Mouse (Mus musculus) left cerebral cortex, postnatal 14 days (tissue): ENCODE measurements around the gene Pnkp. TPM values are rescaled to one million over a fixed set of nuclear protein-coding genes. Genes with fewer than 3 reads are reported as not detected.

ENCODE experiments used
- DNase-seq, 2 experiments: peaks; one replicate each; pipeline ENCODE4 v3.0.0; 2021 to 2022; ENCODE audit warnings: low spot score in 2 of 2, mixed read lengths in 1 of 2
- intact Hi-C: fragments of 180-260 bp; cut with DNase I; formaldehyde crosslinking; loops from one replicate; pipeline ENCODE4 v1.15.1; 2025
- long read RNA-seq, 2 experiments: library from polyadenylated mRNA; stranded (forward); transcript quantifications; one replicate each; pipeline ENCODE4 v2.0.0; 2021
- total RNA-seq, 2 experiments: library from RNA; stranded (reverse); gene quantifications; 2 replicates each; pipeline ENCODE4 v1.2.3; 2021

The Pnkp gene
- total RNA-seq, result 10 to 100 TPM; 26.1 to 28.7 TPM
- long read RNA-seq, experiment 1, transcript Pnkp-201 (16 exons, 2,184 nt), result major isoform, 15 of 39 reads
- long read RNA-seq, experiment 1, partial matches to known transcripts, result 4 of 39 reads
- long read RNA-seq, experiment 1, other reads (novel, unspliced or antisense), result 17 of 39 reads
- long read RNA-seq, experiment 2, transcript Pnkp-201 (16 exons, 2,184 nt), result major isoform, 10 of 28 reads
- long read RNA-seq, experiment 2, partial matches to known transcripts, result 8 of 28 reads
- long read RNA-seq, experiment 2, other reads (novel, unspliced or antisense), result 7 of 28 reads

GRCm38 (mm10) chr7:44857042-44857552 lies at the start of gene Pnkp:
Pnkp (plus strand) TSS chr7:44857139.
- intact Hi-C loops, result no loop called here
- peak; percentile 93 to 97 for DNase-seq

- intact Hi-C loops, result no loop called here
These were observed 48.0 kb upstream of the Pnkp start for GRCm38 (mm10) chr7:44808927-44809326.

GRCm38 (mm10) chr7:44809466-44809865 lies 47.5 kb upstream of the Pnkp start:
- intact Hi-C loops, result no loop called here
- DNase-seq, result no peak

More at GRCm38 (mm10) chr7:44808927-44809326, 48.0 kb upstream of the Pnkp start:
- no peak for DNase-seq

- intact Hi-C loops, result loop anchor here (5.0 kb wide), 1 partner anchor 38 kb away; no protein-coding TSS in a partner anchor
- no peak for DNase-seq
These were observed 46.6 kb upstream of the Pnkp start for GRCm38 (mm10) chr7:44810365-44810764.

- DNase-seq, result no peak
- intact Hi-C loops, result loop anchor here (5.0 kb wide), 1 partner anchor 39 kb away; no protein-coding TSS in a partner anchor
These were observed 46.0 kb upstream of the Pnkp start for GRCm38 (mm10) chr7:44810819-44811557.

- intact Hi-C loops, result loop anchor here (5.0 kb wide), 1 partner anchor 40 kb away; no protein-coding TSS in a partner anchor
- no peak for DNase-seq
These were observed 44.2 kb upstream of the Pnkp start for GRCm38 (mm10) chr7:44812651-44813325.

GRCm38 (mm10) chr7:44813985-44814384 lies 43.0 kb upstream of the Pnkp start:
- no peak for DNase-seq
- intact Hi-C loops, result loop anchor here (5.0 kb wide), 1 partner anchor 42 kb away; no protein-coding TSS in a partner anchor

GRCm38 (mm10) chr7:44814423-44814822 lies 42.5 kb upstream of the Pnkp start:
- DNase-seq, result no peak
- intact Hi-C loops, result loop anchor here (5.0 kb wide), 1 partner anchor 42 kb away; no protein-coding TSS in a partner anchor

- no peak for DNase-seq
- intact Hi-C loops, result loop anchor here (5.0 kb wide), 2 partner anchors 43 to 68 kb away; partner anchors contain the start of gene Vrk3
These were observed 41.9 kb upstream of the Pnkp start for GRCm38 (mm10) chr7:44814952-44815553.

GRCm38 (mm10) chr7:44815721-44816469 lies 41.0 kb upstream of the Pnkp start, which contains the start of the genes Nup62 and Il4i1:
Nup62 (plus strand) TSS chr7:44816088.
Il4i1 (plus strand) TSS chr7:44816387.
- DNase-seq, result peak; percentile 99
- intact Hi-C loops, result loop anchor here (5.0 kb wide), 1 partner anchor 69 kb away; the partner anchor contains the start of gene Vrk3

GRCm38 (mm10) chr7:44816470-44817021 lies 40.4 kb upstream of the Pnkp start, which contains the start of gene Atf5:
Atf5 (minus strand) TSS chr7:44816658.
- intact Hi-C loops, result loop anchor here (5.0 kb wide), 1 partner anchor 69 kb away; the partner anchor contains the start of gene Vrk3

GRCm38 (mm10) chr7:44817441-44817840 lies 39.5 kb upstream of the Pnkp start:
- intact Hi-C loops, result loop anchor here (5.0 kb wide), 1 partner anchor 70 kb away; the partner anchor contains the start of gene Vrk3
- DNase-seq, result no peak

More at GRCm38 (mm10) chr7:44816470-44817021, 40.4 kb upstream of the Pnkp start, which contains the start of gene Atf5:
- DNase-seq, result peak; percentile 51 to 58

GRCm38 (mm10) chr7:44818164-44818563 lies 38.8 kb upstream of the Pnkp start:
- peak; percentile 17 to 48 for DNase-seq
- intact Hi-C loops, result loop anchor here (5.0 kb wide), 1 partner anchor 71 kb away; the partner anchor contains the start of gene Vrk3

- intact Hi-C loops, result loop anchor here (5.0 kb wide), 1 partner anchor 71 kb away; the partner anchor contains the start of gene Vrk3
- peak in 1 of 2 experiments; percentile 34 for DNase-seq
These were observed 38.1 kb upstream of the Pnkp start for GRCm38 (mm10) chr7:44818751-44819235.

GRCm38 (mm10) chr7:44819391-44819790 lies 37.5 kb upstream of the Pnkp start:
- intact Hi-C loops, result loop anchor here (5.0 kb wide), 1 partner anchor 72 kb away; the partner anchor contains the start of gene Vrk3
- DNase-seq, result peak in 1 of 2 experiments; percentile 0

GRCm38 (mm10) chr7:44819863-44820262 lies 37.1 kb upstream of the Pnkp start:
- intact Hi-C loops, result loop anchor here (5.0 kb wide), 1 partner anchor 73 kb away; the partner anchor contains the start of gene Vrk3
- peak; percentile 0 to 1 for DNase-seq

- intact Hi-C loops, result no loop called here
- DNase-seq, result no peak
These were observed 36.4 kb upstream of the Pnkp start for GRCm38 (mm10) chr7:44820525-44820924.
